Mouse (Mus musculus) urinary bladder, postnatal 14 days (tissue): ENCODE measurements around the gene Pknox2.
A peak's percentile ranks its signal among the peaks of the same experiment; 100 is the strongest.

ENCODE experiments used
- DNase-seq: peaks from one replicate; pipeline ENCODE4 v3.0.0; 2021; ENCODE audit warnings: low spot score

The Pknox2 gene

DNA sequence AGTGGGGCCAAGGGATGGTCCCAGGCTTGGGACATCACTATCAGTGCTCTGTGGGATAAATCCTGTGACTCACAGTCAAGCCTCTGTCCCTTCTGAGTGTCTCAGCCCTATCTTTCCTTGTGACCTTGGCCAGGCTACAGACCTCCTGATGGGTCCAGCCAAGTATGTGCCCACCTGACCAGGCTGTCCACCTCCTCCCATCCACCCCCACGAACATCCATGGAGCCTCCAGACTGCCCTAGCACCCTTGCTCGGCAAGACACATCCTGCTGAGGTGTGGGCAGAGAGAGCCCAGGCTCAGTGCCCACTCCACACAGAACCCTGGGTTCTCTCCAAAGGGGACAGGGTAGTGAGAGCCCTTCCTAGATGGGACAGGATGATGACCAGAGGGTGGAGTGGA is 204.6 kb downstream of the Pknox2 start:
- no peak for DNase-seq

DNA sequence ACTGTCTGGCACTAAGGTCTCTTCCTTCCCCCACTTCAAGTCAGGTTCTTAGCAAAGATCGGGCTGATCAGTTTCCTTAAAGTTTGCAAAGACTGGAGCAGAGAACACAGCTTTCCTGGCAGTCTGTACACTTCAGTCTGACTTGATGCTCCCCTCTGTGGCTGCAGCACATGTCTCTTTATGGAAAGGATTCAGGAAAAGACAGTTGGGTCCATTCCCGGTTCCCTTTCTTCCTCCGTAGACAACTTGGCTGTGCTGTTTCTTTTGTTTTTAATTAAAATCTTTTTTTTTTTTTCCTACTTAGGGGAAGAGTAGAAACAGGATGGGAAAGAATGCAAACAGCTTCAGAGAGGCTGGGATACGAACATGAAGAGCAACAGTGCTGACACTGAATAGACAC is 205.1 kb downstream of the Pknox2 start:
- DNase-seq, result no peak

DNA sequence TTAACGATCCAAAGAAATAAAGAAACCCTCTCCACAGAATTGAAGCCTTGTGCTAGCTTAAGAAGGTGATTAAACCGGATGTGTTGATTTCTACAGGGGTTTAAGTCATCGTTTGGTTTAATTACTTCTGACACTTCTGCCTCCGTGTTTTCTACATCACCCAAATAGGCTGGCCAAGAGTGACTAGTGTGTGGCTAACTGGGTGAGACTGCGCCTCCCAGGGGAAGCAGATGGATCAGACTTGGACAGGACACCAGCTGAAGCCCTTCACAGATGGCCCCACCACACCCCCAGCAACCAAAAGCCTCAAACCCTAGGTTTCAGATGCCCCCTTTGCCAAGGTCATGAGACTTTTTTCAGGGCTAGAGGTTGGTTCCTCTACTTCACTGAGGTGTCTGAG is 205.6 kb downstream of the Pknox2 start:
- no peak for DNase-seq

DNA sequence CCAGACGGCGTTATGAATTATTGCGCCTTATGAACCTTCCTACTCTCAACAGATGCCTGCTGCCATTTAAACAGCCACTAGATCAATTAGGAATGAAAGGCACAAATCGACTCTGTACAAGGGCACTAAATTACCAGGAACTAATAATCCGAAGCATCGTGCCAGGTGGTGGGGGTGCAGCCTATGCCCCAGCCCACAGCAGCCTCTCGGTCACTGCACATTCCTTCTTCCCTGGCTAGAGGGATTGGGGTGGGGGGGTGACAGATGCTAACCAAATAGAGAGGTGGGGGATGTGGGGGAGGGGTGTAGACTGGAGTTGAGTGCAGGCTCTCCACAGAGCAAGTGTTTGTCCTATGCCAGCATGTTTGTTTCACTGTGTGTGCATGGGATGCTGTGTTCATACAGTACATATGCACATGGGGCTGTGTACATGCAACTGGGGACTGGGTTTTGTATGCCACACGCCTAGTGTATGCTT is 208.6 kb downstream of the Pknox2 start:
- DNase-seq, result no peak

DNA sequence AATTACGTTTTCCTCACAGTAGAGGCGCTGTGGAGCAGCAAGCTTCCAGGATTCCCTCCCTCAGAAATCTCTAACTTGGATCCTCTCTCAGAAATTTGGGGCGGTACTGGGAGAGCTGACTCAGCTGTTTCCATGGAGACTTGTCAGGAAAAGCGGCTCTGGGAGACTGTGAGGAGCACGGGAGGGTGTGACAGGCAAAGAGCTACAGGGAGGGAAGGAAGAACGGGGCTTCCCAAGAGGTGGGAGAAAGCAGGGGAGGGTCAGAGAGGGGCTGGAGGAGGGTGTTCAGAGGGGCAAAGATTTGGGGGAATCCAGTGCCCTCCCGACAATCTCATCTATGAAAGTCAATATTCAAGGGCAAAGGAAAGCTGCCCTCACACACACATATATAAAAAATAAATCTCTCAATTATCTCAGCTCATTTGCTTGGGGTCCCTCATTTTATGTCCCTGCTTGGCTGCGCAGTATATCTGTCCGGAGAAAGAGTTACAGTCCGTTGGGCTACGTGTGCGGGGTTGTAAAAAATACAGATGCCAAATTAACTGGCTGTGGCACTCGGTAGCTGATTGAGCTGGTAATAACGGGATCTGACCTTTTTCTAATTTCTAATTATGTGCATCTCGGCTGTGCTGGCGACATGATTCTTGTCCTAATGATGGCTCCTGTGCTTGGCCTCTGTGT is 213.3 kb downstream of the Pknox2 start:
- peak; percentile 72 for DNase-seq

DNA sequence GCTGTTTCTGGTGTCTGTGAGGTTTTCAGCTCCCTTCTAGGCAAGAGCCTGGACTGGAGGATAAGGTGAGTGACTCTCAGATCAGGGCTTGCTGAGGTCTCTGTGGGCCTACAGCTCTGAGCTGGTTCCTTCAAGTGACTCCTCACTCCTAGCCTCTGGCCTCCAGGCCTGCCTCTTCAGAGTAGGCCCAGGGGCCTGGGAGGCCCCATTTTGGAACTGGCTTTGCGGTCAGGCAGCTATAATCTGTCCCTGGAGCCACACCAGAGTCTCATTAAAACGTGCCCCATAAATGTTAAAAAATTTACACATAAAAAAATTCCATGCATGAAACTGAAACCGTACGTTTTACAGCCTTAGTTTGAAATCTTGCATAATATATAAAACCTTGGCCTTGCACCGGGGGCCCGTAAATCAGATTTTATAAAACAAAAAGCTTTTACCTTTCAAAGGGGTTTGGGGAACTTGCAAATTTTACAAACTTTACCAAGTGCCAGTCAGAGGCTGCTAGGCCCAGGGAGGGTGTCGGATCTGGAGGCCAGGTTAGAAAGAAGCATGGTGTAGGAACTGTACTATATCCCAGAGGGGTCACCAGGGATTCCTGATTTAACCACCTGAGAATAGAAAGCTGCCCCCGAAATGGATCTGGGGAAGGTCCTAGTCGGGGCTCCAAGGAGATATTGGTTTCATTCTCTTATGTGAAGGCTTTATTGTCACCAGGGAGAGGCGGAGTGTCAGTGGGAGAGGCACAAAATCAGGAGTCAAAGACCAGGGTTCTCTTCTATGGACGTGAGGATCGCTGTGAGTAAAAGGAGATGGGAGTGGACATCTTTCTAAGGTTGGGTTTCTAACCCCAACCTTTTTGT is 214.0 kb downstream of the Pknox2 start:
- DNase-seq, result no peak

DNA sequence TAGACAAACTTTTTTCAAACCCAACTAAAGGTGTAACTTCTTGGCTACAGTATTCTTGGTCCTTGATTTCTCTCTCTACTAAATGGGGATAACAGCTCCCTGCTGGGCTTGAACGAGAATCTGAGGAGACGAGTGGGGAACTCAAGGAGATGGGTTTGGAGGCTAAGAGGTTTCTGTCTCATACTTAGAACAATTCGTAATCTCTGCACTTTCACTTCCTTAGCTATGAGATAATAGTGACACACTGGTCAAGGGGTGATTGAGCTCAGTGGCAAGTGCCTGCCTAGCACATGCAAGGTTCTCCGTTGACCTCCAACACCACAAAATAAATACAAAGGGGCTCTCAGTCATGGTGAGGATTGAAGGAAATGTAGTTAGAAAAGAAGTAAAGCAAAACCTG is 215.6 kb downstream of the Pknox2 start:
- DNase-seq, result no peak

DNA sequence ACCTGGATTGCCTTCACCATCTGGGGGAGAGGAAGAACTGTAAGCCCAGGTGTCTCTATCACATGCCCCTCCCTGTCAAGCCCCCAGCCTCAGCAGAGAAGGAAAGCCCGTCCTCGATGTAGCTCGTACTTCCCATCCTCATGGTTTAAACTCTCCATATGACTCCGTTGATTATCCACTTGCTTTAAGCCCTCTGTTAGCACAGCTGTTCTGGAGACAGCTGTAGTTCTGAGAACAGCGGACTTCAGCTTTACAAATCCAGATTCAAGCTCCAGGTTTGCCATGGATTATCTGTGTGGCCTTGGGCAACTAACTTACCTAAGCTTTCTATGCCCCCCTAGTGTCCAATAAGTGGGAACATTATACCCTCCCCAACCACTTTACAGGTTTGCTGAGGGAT is 223.5 kb downstream of the Pknox2 start:
- no peak for DNase-seq

DNA sequence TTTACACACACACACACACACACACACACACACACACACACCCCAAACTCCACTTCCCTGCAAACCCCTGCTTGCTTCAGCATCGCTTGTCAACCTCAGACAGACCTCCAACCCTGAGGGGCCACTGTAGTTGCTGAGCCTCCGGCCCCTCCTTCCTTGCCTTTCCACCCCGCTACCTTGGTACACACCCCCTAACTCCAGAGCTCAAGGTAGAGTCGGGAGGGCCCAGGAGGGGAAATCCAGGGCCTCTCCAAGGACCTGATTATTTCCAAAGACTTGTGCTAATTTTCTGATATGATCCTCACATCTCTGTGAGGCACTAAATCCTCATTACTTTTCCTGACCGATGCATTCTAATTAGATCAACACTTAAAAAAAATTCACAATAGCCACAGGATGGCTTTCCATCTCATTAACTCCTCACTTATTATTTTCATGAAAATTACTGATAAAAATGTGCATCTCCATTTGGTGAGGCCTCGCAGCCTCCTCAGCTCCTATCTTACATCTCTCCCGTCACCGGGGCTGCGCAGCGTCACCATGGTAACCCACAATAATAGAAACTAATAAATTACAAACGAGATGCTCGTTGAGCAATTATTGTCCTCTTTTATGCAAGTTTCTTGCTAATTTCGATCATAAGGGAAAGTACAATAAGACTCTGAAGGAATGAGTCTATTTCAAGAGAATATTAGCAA is 225.3 kb downstream of the Pknox2 start:
- DNase-seq, result no peak

DNA sequence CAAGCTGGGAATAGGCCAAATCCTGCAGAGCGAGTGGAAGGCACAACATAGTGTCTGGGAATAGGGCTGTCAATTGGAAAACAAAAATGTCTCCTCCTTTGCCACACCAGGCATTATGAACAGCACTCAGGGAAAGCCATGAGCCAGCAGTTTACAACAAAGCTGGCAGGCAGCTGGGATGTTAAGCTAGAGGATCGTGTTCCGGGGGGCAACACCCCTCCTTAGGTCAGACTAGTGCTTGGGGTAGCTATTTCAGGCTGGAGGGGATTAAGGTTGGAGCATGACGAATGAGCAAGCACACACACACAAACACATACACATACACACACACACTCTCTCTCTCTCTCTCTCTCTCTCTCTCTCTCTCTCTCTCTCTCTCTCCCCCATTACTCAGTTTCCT is 227.7 kb downstream of the Pknox2 start:
- DNase-seq, result no peak

DNA sequence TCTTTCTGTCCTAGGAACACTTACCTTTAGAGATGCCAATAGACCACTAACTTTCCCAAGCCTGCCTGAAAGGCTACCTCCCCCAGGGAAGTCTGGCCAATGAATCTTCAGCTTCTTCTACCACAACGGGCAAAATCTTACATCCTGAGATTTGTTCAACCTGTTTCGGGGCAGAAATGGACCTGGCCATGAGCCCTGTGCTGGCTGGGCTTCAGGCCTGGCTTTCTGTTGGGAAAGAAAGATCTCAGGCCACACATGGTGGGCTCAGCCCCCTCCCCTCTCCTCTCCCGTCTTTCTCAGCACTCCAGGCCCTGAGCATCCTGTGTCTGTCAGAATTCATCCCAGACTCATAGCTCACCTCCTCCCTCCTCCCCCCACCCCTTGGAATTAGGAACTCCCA is 228.6 kb downstream of the Pknox2 start:
- no peak for DNase-seq

DNA sequence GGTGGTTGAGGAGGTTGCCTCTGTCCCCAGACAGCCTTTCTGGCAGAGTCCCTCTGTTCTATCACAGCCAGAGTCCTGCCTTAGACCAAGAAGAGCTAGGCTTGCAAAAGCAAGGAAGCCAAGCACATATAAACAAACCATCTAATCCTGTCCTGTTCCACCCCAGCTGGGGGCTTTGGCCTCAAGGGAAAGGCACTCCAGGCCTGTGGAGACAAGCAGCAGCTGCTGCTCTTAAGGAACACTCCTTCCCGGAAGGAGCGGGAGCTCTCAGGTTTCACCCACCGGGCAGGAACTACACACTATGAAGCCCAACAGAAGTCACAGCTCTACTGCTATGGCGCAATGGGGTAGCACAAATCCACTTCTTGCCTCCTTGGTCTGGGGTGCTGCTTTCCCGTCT is 230.3 kb downstream of the Pknox2 start:
- peak; percentile 58 for DNase-seq

DNA sequence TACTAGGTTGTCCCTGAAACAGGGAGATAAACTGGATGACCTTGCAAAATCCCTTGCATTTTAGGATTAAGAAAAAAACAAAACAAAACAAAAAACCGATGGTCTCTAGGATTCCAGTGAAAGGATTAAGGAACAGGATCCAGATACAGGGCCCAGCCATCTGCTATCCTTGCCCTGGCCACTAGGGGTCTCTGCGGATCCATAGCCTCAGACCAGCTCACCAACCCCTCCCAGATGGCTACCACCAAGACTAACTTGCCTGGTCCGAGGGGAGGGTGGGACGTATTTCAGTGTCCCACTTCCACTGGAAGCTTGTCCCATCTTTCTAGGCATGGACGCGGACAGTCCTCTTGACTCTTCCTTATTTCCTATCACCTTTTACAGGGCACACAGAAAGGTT is 230.8 kb downstream of the Pknox2 start:
- peak; percentile 77 for DNase-seq

DNA sequence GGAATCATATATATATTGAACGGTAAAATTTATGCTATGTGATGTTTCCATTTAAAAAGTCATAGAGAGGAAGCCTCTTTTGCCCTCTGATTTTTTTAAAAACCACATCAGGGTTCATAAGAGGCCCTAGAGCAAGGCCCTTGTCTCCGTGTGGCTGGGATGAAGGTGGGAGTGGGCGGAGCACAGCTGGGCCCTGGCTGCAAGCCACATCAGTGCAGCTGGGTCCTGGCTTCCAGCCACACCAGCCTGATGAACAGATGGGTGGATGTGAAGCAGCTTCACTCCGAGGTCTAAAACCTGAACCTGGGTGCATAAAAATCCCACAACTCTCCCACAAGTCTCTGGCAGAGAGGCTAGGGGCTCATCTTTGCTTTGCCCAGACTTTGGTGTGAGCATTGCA is 241.8 kb downstream of the Pknox2 start:
- no peak for DNase-seq

DNA sequence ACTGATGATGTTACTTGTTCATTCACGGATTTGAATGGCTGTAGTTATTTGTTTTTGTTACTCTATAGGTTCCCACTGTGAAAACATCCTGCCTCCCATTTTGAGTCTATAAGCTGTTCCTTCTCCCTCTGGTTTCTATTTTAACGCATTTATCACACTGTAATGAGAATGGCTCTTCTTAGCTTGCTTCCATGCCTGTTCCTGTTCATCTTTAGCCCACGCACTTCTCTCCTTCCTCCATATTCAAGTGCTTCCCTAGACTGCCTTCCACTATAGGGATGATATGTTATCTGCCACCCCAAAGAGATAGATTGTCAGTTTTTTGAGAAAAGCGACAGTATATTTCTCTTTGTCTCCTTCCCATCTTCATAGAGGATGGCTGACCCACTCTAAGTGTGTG is 246.7 kb downstream of the Pknox2 start:
- no peak for DNase-seq

DNA sequence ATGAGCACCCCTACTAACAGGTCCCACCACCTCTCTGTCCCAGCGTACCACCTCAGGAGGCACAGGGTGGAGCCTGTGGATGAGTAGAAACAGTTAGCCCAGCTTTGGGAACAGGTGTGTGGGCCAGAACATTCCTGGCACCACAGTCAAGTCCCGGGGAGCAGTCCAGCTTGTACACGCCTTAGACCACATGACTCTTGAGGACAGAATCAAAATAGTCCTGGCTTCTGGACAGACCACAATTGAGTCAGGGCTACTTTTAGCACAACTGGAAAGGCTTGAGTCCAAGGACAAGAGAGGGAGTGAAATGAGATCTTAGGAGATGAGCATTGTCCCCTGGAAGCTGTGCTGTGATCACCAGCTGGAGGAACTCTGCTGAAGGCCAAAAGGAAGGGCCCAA is 248.6 kb downstream of the Pknox2 start:
- peak; percentile 7 for DNase-seq

DNA sequence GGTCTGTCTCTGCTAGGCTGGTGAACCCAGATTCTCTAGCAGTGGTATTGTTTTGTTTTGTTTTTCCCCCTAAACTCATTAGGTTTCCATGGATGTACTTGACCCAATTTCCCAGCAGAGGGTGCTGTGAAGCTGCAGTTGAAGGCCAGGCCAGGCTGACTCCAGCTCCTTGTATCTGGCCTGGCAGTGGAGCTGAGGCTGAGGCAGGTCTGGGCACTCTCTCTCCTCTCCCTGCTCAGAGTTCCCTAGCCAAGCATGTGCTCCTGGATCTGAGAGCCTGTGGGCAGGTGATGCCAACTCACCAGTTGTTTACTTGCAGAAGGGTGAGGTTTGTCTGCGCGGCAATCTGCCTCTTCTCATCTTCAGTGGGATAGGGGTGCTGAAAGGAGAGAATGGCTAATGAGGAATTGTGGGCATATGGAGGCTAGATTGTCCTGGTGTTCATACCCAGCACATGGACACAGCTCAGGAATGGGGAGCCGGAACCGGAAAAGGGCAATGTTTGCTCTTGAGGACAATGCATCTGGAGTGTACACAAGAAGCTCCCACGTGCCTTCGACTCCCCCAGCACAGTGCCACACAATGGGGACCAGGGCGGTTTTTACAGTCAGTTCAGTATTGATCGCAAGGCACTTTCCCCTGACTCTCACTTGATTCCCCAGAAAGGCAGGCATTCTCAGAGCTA is 252.1 kb downstream of the Pknox2 start:
- DNase-seq, result peak; percentile 60

DNA sequence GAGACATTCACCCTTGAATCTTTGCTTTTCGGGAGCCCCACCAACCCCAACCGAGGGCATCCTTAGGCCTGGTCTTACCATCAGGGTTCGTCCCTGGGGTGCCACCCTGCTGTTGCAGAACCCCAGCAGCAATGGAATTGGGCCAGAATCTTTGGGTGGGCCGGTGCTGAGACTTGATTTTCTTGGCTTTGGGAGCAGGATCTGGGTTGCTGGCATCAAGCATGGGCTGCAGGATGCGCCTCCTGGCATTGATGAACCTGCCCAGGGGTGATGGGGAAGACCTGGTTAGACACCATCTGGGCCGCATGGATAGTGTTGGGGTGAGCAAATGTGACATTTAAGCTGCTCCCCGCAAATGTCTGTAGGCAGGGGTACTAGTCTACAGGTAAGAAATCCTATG is 253.0 kb downstream of the Pknox2 start:
- no peak for DNase-seq

DNA sequence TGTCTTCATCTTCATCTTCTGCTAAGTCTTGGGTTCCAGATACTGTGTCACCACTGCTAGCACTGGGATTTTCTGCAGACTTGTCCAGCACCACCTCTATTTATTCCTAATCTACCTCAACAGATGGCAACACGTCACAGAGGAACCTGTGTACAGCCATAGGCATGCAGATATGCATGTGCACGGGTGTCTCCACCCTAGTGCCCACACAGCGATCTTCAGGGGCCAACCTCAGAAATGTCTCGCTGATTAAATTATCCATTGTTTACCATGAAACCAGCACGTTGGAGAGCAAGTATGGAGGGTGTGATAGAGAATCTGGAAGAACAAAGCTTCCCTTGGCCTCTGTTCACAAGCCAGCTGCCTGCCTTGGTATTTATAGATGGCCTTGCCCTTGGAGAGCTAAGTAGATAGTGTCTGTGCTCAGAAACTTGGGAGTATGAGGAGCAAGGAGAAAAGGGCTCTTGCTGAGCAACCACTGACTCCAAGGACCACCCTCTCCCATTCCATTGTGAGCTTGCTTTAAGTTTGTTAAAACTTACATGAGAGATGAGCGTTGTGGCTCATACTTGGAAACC is 253.7 kb downstream of the Pknox2 start:
- DNase-seq, result no peak

DNA sequence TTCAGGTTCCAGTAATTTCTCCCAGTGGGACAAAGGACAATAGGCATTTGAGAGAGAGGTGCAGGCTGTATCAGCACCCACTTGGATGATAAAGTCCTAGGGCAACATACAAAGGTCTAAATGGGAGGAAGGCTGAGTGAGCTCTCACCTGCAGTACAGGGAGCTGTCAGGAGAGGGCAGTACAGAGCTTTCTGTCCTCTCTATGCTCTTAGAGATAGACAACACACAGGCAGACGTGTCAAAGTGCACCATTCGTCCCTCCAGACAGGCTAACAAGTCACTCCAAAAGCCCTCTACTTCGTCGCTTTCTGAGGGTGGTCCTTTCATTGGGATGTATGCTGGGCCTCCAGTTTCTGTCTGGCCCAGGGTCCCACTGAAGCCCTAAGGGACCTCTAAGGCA is 256.7 kb downstream of the Pknox2 start:
- peak; percentile 40 for DNase-seq

DNA sequence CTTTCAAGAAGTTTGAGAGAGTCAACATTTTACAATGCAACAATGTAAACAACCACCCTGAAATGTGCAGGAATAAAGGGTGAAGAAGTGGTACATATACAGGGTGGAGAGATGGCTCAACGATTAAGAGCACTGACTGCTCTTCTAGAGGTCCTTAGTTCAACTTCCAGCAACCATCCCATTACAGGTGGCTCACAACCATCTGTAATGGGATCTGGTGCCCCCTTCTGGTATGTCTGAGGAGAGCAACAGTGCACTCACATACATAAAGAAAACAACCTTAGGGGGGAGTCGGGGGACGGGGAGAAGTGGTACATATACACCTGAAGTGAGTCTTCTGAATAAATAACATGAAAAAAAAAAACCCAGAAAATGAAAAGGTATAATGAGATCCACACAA is 262.0 kb downstream of the Pknox2 start:
- DNase-seq, result peak; percentile 19

DNA sequence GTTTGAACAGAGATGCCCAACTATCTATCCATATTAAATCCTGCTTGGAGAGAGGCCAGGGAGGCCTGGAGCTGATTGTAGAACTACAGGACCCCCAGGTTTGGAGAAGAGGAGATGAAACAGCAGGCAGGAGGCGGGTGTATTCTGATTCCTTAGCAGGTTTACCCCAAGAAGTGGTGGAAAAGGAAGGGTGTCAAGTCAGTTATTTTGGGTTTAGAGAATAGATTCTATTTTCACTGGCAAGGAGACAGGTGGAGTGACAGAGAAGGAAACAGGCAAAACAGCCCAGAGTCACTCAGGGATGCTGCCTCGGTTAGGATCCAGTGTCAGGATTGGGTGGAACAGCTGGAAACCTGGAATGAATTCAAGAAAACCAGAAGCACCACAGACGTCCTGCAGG is 263.6 kb downstream of the Pknox2 start:
- no peak for DNase-seq
